Mouse (Mus musculus): Measurements from ENCODE around the gene Rgs13. TPM values are rescaled to one million over a fixed set of nuclear protein-coding genes. Genes with fewer than 3 reads are reported as not detected.
"Not testable (repeated sequence)": the region's sequence is repeated elsewhere in the genome, so short reads cannot be mapped to it uniquely, and the experiment has no call there.

Gene Rgs13
- total RNA-seq, 2 experiments from 2014 or later: not detected

DNA sequence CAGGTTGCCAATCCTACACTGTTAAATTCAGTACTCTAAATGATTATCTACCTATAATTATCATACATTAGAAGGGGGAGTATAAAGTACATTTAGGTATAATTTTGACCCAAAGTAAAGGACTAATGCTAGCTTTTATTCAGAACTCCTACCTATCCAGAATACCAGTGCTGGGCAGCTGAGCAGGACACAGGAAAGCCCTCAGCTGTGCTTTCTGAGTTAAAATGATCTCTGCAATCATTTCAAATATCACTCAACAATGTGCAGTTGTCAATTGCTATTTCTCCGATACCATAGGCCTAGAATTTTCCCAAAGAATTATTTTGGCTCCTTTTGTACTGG lies 25.0 kb downstream of the Rgs13 start:
- DNase-seq: no peak

DNA sequence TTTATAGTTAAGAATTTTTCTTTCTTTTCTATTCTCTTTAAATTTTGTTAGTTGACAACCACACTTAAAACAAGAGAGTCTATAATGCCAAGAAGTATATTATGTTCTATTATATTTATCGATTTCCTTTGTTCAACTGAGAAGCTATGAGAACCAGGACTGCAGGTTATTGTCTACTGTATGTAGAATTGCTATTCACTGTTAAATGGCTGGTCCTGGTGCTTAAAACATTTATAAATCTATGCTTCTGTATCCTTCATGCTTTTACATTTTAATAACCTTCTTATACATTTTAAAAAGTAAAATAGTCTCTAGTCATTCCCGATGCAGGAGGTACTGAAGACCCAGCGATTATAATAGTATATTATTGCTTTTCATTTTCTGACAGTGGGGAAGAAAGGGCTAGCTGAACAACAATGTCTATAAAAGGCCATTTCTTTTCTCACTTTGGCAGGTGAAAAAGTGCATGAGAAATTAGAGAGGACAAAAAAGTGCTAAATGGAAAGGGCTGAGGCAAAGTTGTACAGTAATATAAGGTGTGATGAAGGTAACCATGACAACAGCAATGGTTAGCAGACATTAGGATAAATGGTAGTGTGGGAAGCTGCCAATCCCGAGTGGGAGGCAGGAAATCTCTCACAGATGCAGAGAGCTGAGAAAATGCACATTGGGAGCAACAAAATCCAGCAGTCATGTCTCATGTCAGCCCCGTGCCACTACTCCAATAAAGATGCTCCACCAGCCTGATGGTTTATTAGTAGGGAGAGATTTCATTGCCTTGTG lies 25.6 kb downstream of the Rgs13 start:
- no peak for DNase-seq

DNA sequence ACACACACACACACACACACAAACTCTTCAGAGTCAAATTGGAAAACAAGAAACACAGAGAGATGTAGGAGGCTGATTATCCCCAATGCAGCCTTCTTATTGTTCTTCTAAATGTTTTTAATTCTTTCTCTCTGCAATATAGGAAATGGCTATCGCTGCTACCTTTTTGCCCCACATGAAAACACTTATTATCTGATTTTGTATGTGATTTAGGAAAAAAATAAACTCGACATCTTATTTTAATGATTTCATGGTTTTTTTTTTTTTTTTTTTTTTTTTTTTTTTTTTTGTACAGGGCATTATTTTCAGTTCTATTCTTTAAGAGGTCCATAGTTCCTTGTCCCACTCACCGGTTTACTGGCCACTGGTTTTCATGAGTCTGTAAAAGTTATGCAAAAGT lies 27.2 kb downstream of the Rgs13 start:
- no peak for DNase-seq

DNA sequence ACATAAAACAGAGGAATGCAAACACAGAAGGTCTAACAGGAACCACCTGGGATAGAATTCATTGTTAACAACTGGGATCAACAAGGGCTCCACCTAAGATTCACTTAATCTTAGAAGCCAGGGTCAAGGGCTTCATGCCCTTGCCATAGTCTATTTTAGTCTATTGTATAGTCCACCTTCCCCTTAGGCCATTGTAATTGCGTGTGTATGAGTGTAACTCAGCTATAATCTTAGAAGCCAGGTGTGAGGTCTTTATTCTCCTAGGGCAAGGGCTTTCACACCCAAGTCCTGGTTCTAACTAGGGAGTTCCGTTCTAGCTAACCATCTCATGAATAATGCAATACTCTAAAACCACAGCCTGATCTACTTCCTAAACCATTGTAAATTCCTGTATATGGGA lies 35.8 kb downstream of the Rgs13 start:
- not testable (repeated sequence) for DNase-seq

DNA sequence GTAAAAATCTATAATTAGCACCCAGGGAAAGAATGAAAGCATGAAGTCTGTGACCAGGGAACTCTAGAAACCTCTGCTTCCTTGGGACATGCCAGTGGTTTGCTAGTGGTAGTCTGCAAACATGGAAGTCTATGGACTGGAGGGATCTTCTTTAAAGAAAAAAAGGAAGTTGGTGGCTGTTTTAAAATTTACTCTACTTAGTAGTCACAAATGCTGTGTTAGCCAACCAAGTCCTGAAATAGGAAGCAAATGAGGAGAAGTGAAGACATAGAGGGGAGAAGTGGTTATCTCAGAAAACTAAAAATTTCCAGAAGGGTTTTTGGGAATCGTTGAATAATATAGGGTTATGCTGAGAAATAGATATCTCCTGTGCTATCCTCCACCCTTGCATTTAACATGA lies 37.3 kb downstream of the Rgs13 start:
- DNase-seq: no peak

DNA sequence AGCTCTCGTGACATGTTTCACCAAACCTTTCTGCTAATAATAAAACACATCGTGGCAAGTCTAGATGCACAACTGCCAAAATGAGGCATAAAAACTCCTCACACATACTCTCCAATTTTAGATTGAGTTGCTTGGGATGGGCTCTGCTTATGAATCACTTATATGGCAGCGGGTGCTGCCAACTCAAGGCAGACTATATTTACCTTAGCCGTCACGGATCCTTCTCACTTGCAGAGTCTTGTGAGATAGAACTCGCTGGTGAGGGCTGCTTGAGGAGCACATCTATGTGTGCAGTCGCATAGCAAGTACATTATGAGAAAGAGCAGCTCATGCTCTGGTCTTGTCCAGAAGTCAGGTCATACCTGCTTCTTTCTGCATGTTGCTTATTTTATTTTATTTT lies 49.2 kb downstream of the Rgs13 start:
- DNase-seq: no peak

DNA sequence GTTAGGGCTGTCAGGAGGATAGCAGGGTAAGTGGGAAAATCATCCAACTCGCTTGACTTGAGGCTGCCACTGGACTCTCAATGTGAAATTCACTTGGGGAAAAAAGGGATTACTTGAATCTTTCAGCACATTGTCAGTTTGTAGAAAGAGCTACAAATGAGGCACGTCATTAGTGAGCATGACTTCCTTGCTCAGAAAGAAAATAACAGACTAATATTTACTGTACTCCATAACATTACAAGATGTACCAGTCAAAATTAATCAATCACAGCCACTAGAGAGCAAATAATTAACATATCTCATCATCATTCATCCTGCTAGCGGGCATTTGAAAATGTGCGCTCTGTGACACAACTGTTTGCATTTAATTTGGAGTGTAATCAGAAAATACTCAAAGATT lies 57.1 kb downstream of the Rgs13 start:
- DNase-seq: no peak

DNA sequence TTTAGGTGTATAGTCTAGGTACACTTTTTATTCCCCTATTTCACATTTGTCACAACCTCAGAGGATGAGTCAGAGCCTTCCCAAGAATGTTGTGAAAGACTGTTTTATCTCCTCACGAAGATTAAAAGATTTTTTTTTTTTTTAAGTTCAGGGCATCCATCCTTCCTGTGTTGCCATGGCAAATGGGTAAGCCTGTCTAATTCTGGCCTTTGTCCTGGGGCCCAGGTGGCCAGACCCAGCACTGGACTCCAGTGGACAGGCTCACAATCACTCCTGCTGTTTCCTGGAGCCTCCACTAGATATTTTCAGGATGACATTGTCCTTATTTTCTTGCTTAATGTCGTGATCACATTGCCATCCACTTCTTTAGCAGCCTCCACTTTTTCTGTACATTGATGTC lies 57.7 kb downstream of the Rgs13 start:
- DNase-seq: no peak

DNA sequence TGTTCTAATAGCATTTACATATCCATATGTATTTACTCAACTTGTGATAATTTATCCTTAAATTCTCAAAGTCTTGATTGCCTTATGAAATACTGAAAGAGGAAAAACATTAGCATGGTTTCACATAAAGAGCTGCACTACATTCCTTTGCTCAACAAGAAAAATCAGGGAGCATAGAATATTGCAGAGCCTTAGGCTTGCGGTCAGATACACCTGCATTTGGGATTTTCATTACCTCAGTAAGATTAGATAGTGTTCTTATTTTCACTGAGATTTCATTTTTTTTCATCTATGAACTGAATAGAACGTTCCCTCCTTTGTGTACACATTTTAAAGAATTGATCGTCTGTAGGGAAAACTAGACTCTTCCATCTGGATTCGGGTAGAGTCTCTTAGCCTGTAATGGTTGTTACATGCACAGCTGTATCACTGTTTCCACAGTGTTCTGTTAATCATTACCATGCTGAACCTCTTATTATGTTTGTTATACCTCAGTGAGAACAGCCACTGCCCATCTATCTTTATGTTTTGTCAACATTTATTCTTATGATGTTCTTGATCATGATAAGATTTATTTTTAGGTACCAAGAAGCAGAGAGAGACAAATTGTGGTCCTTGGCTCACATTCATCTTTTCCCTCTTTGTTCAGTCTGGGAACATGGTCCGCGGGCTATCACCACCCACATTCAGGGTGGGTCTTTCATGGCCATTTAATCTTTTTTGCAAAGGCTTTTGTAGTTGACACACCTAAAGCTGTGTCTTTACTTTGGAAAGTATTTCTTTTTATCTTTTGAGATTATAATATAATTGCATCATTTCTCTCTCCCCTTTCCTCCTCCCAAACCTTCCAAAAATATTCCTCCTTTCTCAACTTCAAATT lies 61.1 kb downstream of the Rgs13 start:
- no peak for DNase-seq

DNA sequence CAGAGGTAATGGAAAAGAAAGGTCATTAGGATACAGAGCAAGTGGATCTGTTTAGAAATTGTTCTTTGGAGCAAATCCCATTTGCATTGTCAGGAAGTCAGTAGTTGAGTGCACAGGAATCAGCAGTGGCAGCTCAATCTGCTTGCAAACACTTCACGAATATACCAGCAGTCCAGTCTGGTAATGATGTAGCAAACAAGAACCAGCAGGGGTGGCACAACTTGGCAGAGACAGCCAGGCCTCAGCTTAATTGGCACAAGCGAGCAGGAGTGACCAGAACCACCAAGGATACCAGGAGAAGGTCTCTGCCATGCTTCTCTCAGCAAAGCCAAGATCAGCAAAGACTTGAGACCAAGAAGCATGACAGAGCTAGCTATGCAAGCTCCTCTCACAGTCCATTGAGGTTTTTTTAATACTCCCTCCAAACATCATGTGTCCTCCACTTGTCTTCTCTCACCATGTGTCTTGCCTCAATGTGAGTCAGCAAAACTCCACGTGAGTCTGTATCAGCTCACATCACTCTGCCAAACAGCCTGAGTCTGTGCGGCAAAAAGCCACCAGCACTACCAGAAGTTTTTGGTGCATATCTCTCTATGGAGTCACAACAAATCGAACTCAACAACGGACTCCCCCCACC lies 63.6 kb downstream of the Rgs13 start:
- DNase-seq: peak; percentile 4 to 26

DNA sequence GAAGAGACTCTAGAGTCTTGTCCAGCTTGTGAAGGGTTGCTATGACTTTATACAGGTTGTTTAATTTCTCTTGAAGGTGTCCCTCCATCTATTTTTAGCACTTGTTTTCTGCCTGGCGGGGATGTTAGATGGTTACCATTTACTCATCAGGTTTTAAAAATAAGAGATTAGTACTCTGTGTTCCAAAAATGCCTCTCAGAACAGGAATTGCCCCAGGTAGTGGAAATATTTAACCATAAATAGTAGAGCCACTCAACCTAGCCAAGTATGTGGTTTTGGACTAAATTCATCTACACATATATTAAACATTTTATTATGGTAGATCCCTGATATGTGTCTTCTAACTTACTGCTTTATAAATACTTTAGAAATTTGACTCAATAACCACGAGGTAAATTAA lies 64.2 kb downstream of the Rgs13 start:
- peak in 1 of 2 experiments; percentile 6 for DNase-seq

DNA sequence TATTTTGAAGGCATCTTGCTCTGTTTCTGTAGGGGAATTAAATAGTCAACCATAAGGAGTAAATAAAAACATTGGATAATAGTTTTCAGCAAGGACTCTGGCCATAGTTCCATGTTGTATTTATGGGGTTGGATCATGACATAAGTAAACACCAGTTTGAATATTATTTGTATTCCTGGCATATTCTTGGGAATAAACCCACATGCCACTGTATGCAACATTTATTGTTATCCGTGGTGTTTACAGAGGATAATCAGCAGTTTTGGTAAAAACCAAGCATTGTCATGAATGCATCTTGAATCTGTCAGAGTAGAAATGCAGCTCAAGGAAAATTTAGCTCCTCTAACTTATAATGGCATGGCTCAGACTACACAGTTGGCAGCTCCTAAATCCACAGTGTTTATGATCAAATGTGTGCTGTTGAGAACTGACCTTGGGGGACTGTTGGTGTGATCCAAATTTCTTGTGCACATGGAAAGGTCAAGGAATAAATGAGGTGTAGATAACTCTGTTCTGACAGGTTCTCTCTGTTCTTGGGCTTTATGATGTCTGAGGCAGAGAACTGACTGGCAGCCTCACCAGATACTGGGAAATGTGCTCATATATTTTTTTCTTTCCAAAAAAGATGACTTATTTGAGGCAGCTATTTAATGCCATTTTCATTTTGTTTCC lies 78.4 kb downstream of the Rgs13 start:
- no peak for DNase-seq

DNA sequence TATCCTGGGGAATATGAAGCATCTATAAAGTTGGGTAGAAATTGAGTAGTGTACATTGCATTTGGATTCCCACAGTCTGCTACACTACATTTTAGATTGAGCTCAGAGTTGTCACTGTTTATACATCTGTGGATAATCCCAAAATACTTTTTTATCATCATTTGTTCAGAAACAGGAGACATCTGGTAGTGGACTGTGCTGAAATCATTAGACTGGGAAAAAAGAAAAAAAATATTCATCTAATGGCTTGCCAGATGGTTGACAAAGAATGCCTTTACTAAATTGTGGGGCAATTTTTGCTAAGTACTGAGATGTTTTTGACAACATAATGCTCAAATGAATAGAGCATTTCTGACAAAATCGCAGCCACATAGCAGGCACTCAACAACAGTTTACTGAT lies 86.8 kb downstream of the Rgs13 start:
- no peak for DNase-seq

Other genes starting within 250 kb of the Rgs13 start
- gene Rgs2, start 173.2 kb downstream of the Rgs13 start, total RNA-seq (2021): 10 to 100 TPM; 31.5 to 37.8 TPM
- gene Rgs1, start 71.9 kb upstream of the Rgs13 start, total RNA-seq (2021): under 1 TPM; 0.64 to 0.69 TPM

Measured in heart, adult 18-20 months (tissue).